Mouse (Mus musculus) lung, postnatal 0 days (tissue): ENCODE measurements around the gene Rnf19b. TPM values are rescaled to one million over a fixed set of nuclear protein-coding genes. Genes with fewer than 3 reads are reported as not detected.

Experiments
- ATAC-seq: fragments of 200-750 bp; cut with Nextera tagmentation; 2 replicates; pipeline ENCODE4 v1.8.0; 2017; ENCODE audit warnings: moderate library complexity
- DNase-seq: peaks from one replicate; pipeline ENCODE4 v3.0.0-alpha.2; 2016; ENCODE audit warnings: low spot score
- H3K27ac ChIP-seq: fragments of 300-500 bp; sonication (generic); 2 replicates; pipeline ENCODE4 v1.5.1; 2014; ENCODE audit warnings: antibody characterized with exemption, mild to moderate bottlenecking, low read length, mixed read lengths
- H3K27me3 ChIP-seq: fragments of 300-500 bp; sonication (generic); replicated peaks from 2 replicates; pipeline ENCODE4 v1.6.1; 2014; ENCODE audit warnings: low read length, mixed read lengths; ENCODE audit not compliant: insufficient read depth
- H3K36me3 ChIP-seq: fragments of 300-500 bp; sonication (generic); 2 replicates; pipeline ENCODE4 v1.6.1; 2014; ENCODE audit warnings: low read length, mixed read lengths; ENCODE audit not compliant: insufficient read depth
- H3K4me1 ChIP-seq: fragments of 300-500 bp; sonication (generic); 2 replicates; pipeline ENCODE4 v1.6.1; 2014; ENCODE audit warnings: antibody characterized with exemption, low read depth, low read length, mixed read lengths; ENCODE audit not compliant: insufficient read depth
- H3K4me2 ChIP-seq: fragments of 300-500 bp; sonication (generic); replicated peaks from 2 replicates; pipeline ENCODE4 v1.6.1; 2014; ENCODE audit warnings: low read depth, mild to moderate bottlenecking, low read length, moderate library complexity, mixed read lengths
- H3K4me3 ChIP-seq: fragments of 300-500 bp; sonication (generic); 2 replicates; pipeline ENCODE4 v1.5.1; 2014; ENCODE audit warnings: low read depth, low read length
- H3K9ac ChIP-seq: fragments of 300-500 bp; sonication (generic); replicated peaks from 2 replicates; pipeline ENCODE4 v1.6.1; 2014; ENCODE audit warnings: low read depth, mild to moderate bottlenecking
- H3K9me3 ChIP-seq: fragments of 300-500 bp; sonication (generic); 2 replicates; pipeline ENCODE4 v1.6.1; 2016; ENCODE audit warnings: low read length, mixed read lengths
- CTCF ChIP-seq: IDR thresholded peaks from 2 replicates; pipeline ENCODE4 v1.5.1; 2016; ENCODE audit warnings: antibody characterized with exemption, mild to moderate bottlenecking
- EP300 ChIP-seq: IDR thresholded peaks from 2 replicates; pipeline ENCODE4 v1.6.1; 2016; ENCODE audit warnings: antibody characterized with exemption, mild to moderate bottlenecking, control low read depth
- WGBS: fragments of 180-500 bp; shearing (Covaris S2); extraction: QIAGEN DNeasy Blood & Tissue Kit; methylation state at CpG from one replicate; pipeline ENCODE4 v1.1.7; 2014; 5-methylcytosine and 5-hydroxymethylcytosine counted together
- polyA plus RNA-seq: library from polyadenylated mRNA; unstranded; fragments of >200 nt; fragmentation: Nextera tagmentation; extraction: Ambion mirVana; gene quantifications from 2 replicates; pipeline ENCODE4 v1.2.1, GENCODE M21; 2015

Gene Rnf19b
- polyA plus RNA-seq, 1 experiment from 2014 or later, result 10.9 TPM

DNA sequence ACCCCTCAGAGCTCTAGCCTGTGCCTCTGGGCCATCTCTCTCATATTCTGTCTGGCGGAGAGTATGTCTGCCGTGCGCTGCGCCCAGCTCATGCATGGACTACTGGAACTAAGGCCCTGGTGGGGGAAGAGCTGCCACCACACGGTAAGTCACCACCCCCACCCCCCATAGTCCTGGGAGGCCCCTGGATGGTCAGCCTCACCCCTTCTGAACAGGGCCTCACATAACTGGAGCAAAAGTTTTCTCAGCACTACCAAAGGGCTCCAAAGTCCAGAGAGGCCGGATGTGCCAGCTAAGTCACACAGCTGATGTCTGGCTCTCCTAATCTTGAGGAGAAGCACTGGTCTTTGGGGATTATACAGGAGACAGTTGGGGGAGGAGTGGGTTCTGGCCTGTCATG is 52.7 kb downstream of the Rnf19b start:
- no peak for ATAC-seq
- H3K27me3 ChIP-seq, result no peaks in the 10 kb centered on the region; the same call in 1 of the 2 replicates
- no peak overlapping the region for H3K4me3 ChIP-seq
- no peak for TF ChIP-seq CTCF
- TF ChIP-seq EP300, result no peak
- H3K9ac ChIP-seq, result no peak overlapping the region
- H3K4me1 ChIP-seq, result no peaks in the 10 kb centered on the region
- no peak for DNase-seq
- no peaks in the 10 kb centered on the region for H3K9me3 ChIP-seq
- 88% methylated on average over 6 of the region's 6 CpGs for WGBS
- no peaks in the 10 kb centered on the region for H3K36me3 ChIP-seq
- H3K27ac ChIP-seq, result no peak overlapping the region
- no peak overlapping the region for H3K4me2 ChIP-seq

DNA sequence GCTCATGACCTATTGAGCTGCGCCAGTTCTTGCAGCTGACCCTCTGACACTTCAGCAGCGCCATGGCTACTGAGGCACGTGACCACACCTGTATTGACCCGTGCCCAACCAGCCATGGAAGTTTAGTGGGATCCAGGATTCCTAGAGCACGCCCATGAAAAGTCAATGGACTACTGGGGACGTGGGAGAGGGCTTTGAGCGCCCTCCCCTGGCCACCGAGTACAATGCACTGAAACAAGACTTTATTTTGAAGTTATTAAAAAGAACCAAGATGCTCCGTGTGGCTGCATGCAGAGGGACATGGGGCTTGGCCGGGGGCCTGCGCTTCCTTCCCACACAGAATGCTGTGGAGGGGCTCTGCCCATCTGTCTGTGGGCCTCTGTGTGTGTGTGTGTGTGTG is 53.3 kb downstream of the Rnf19b start:
- H3K9me3 ChIP-seq, result no peaks in the 10 kb centered on the region
- H3K36me3 ChIP-seq, result no peaks in the 10 kb centered on the region
- H3K27ac ChIP-seq, result no peak overlapping the region
- ATAC-seq (no peak), DNase-seq (peak; percentile 40)
- TF ChIP-seq CTCF, result peak; percentile 46
- TF ChIP-seq EP300, result no peak
- H3K4me3 ChIP-seq, result no peak overlapping the region
- no peaks in the 10 kb centered on the region for H3K4me1 ChIP-seq
- WGBS, result 43% methylated on average over 11 of the region's 11 CpGs
- H3K9ac ChIP-seq, result no peak overlapping the region
- H3K4me2 ChIP-seq, result no peak overlapping the region
- no peaks in the 10 kb centered on the region; the same call in 1 of the 2 replicates for H3K27me3 ChIP-seq

DNA sequence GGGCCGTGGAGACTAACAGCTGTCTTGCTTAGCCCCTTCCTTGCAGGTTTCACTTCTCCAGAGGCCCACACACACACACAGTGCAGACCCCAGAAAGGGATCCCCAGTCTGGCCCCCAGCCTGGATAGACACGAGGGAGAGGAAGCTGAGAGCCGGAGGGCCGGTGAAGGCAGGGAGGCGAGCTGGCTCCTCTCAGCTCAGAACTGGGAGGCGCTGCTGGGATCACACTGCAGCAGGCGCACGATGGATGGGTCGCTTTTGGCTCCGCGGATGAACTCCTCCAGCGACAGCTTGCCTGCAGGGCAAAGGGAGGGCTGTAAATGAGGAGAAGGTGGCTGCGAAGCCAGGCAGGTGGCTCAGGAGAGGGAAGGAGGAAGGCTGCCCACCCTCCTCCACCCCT is 54.2 kb downstream of the Rnf19b start:
- ATAC-seq (no peak; the same call in 1 of the 2 replicates), DNase-seq (no peak)
- H3K4me3 ChIP-seq, result no peak overlapping the region
- TF ChIP-seq EP300, result no peak
- TF ChIP-seq CTCF, result no peak
- no peaks in the 10 kb centered on the region for H3K27me3 ChIP-seq
- no peaks in the 10 kb centered on the region for H3K9me3 ChIP-seq
- H3K9ac ChIP-seq, result no peak overlapping the region
- no peaks in the 10 kb centered on the region for H3K36me3 ChIP-seq
- WGBS, result 42% methylated on average over 13 of the region's 13 CpGs
- H3K27ac ChIP-seq, result no peak overlapping the region
- H3K4me1 ChIP-seq, result no peaks in the 10 kb centered on the region
- H3K4me2 ChIP-seq, result no peak overlapping the region

DNA sequence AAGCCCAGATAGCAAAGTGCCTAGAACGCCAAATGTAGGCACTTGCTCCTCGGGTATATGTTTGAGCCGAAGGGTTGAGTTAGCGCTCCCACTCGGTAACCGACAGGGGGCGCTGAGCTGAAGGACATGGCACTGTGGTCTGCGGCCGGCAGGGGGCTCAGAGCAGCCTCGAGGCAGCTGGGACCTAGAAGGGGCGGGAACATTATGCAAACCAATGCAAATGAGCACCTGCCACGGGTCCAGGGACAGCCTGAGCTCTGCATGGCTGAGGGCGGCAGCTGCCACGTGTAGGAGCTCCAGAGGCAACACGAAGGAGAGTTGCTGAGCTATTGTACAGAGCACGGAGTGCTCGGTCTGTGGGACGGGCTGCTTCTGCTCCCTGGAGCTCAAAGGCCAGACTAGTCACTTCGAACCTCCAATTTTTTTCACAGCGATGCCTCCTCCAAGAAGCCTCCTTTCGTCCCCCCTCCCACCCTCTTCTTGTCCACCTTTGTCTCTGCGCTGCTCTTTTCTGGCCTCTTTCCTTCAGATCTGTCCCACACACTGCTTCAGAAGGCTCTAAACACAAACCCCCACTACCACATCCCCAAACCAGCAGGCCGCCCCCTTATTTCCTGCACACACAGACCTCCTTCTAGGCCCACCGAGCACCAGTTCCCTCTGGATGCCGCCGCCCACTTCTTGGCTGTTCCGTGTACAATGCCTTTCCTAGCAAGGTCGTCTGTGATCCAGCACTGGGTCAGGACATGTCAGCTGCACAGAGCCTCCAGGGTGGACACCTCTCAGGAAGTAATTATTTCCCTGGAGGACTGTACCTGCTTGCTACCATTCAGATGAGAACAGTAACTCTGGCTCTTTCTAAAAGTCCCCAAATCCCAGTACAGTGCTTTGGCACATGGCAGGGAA is 55.3 kb downstream of the Rnf19b start:
- no peaks in the 10 kb centered on the region for H3K27me3 ChIP-seq
- no peaks in the 10 kb centered on the region for H3K4me1 ChIP-seq
- H3K36me3 ChIP-seq, result no peaks in the 10 kb centered on the region
- peak; percentile 99 for TF ChIP-seq CTCF
- no peak for TF ChIP-seq EP300
- H3K4me2 ChIP-seq, result no peak overlapping the region
- DNase-seq (peak; percentile 87), ATAC-seq (peak; percentile 81)
- no peaks in the 10 kb centered on the region for H3K9me3 ChIP-seq
- 30% methylated on average over 28 of the region's 28 CpGs for WGBS
- H3K27ac ChIP-seq, result no peak overlapping the region
- no peak overlapping the region for H3K4me3 ChIP-seq
- no peak overlapping the region for H3K9ac ChIP-seq

DNA sequence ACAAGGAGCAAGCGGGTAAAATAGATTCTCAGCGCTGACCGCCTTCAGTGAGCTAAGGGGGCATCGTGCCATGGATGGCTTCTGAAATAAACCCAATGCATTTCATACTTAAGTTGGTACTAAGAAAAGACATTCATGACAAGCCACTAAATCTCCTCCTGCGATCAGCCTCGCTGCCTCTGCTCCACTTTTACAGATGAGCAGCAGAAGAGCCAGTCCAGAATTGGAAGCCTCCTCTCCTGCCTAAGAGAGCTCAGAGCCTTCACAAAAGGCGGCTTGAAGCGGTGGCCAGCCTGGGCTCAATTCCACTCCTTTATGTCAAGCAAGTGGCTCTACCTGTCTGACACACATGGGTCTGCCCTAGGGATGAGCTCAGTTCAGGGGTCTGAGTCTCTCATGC is 58.6 kb downstream of the Rnf19b start:
- DNase-seq (no peak), ATAC-seq (no peak)
- no peak overlapping the region for H3K4me3 ChIP-seq
- no peaks in the 10 kb centered on the region for H3K36me3 ChIP-seq
- no peak overlapping the region for H3K27ac ChIP-seq
- H3K4me1 ChIP-seq, result 0 out of 2 replicates have a peak, but pooled peaks cover 3% of the 10 kb centered on the region
- no peaks in the 10 kb centered on the region for H3K9me3 ChIP-seq
- no peak overlapping the region for H3K4me2 ChIP-seq
- peaks cover 14% of the 10 kb centered on the region; the same call in 1 of the 2 replicates for H3K27me3 ChIP-seq
- TF ChIP-seq CTCF (no peak), EP300 (no peak)
- H3K9ac ChIP-seq, result no peak overlapping the region
- whole genome bisulfite sequencing, result 91% methylated on average over 8 of the region's 8 CpGs

DNA sequence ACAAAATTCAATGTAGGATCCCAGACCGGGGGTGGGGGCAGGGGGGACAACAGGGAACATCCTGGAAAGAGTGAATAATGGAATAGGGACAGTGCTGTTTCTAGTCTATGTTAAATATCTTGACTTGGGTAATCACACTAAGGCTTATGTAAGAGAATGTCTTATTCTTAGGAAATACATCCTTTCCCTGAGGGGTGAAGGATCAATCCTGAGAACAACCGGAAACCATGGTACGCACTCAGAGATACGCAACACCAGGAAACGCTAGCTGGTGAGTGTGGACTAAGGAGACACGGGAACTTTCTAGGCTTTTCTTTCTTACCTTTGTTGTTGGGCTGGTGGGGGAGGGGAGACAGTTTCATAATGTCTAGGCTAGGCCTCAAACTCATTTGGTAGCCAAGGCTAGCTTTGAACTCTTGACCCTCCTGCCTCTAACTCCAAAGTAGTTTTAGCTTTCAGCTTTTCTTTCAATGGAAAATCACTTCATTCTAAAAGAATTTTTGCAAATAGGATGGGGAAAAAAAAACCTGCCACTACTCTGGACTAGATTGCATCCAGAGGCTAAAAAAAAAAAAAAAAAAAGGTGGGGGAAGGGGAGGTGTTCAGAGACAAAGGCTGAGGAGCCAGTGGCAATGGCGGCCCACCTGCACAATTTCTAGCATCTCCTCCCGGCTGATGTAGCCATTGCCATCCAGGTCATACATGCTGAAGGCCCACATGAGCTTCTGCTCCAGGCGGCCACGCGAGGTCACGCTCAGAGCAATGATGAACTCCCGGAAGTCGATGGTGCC is 59.8 kb downstream of the Rnf19b start:
- H3K4me1 ChIP-seq, result 0 out of 2 replicates have a peak, but pooled peaks cover 3% of the 10 kb centered on the region
- H3K27ac ChIP-seq, result no peak overlapping the region
- 76% methylated on average over 14 of the region's 14 CpGs for WGBS
- TF ChIP-seq EP300 (no peak), CTCF (no peak)
- H3K4me3 ChIP-seq, result no peak overlapping the region
- no peaks in the 10 kb centered on the region for H3K36me3 ChIP-seq
- H3K4me2 ChIP-seq, result no peak overlapping the region
- DNase-seq, result no peak
- H3K9me3 ChIP-seq, result no peaks in the 10 kb centered on the region
- H3K27me3 ChIP-seq, result peaks cover 17% of the 10 kb centered on the region
- H3K9ac ChIP-seq, result no peak overlapping the region
- ATAC-seq, result no peak
